Mouse (Mus musculus) layer of hippocampus, postnatal 10 days (tissue): ENCODE data around the gene Wdr54. TPM values are rescaled to one million over a fixed set of nuclear protein-coding genes. Genes with fewer than 3 reads are reported as not detected.

Experiments used
- DNase-seq, 2 experiments: peaks; one replicate each; pipeline ENCODE4 v3.0.0; 2021; ENCODE audit warnings: low spot score in 2 of 2
- total RNA-seq, 2 experiments: library from RNA; stranded (reverse); gene quantifications; 2 replicates each; pipeline ENCODE4 v1.2.3; 2021

The Wdr54 gene
- total RNA-seq, 2 experiments from 2014 or later, result 21.5 to 28.1 TPM

GRCm38 (mm10) chr6:83131469-83132034, 24.6 kb downstream of the Wdr54 start:
- peak in 1 of 2 experiments; percentile 8 for DNase-seq

DNA sequence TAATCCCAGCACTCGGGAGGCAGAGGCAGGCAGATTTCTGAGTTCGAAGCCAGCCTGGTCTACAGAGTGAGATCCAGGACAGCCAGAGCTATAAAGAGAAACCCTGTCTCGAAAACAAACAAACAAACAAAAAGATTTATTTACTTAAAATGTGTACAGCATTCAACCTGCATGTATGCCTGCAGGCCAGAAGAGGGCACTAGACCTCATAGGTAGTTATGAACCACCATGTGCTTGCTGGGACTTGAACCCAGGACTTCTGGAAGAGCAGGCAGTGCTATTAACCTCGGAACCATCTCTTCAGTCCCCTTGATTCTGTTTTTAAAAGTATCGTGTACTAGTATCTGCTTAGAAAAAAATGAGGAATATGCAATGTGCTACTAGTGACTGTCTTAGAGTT, 28.8 kb downstream of the Wdr54 start:
- DNase-seq, result no peak

- no peak for DNase-seq
These were observed 30.9 kb downstream of the Wdr54 start, which contains the start of gene Ino80b for GRCm38 (mm10) chr6:83125331-83125730. TSS of gene Ino80b (minus strand) at chr6:83125431.

GRCm38 (mm10) chr6:83124851-83125312, 31.3 kb downstream of the Wdr54 start:
- peak; percentile 88 to 91 for DNase-seq

- DNase-seq, result no peak
These were observed 33.2 kb downstream of the Wdr54 start for GRCm38 (mm10) chr6:83122961-83123360.

GRCm38 (mm10) chr6:83121863-83122710, 34.1 kb downstream of the Wdr54 start:
- no peak for DNase-seq

DNA sequence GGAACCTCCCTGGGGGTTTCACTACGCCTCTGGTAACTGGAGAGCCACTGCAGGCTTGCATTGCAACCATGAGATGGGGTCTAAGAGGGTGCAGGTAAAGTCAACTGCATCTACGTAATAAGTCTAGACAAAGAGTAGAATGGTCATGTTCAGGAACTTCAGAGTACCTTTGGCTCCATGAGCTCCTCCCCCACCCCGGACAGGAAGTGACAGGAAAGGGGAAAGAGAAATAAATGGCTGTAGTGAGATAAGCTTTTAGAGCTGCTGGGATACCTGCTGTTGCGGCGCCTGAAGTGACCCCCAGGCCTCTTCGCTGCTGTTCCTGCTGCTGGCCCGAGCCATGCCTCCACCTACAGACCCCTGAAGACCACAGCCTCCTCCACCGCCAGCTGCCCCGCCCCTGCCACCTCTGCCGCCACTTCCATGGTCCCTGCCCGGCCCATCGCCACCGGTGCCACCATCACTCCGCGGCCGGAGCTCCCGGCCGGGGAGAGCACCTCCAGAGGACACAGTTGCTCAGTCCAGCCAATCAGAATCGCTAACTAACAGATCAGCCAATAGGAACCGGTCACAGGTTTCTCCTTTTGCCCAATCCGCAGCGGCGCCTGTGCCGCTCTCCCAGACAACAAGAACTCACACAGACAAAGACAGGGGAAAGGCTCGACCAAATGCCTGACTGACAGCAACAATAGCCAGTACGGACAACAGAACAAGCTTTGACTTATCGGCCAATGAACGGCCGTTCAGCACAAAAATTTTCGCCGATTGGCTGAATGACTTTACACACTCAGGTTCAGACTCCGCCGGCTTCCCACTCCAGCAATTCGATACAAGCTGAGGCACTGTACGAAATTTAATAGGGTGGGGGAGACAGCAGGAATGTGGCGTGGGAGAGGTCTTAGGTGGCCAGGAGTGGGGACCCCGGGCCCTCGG, 35.0 kb downstream of the Wdr54 start, which contains the start of gene Wbp1:
TSS of gene Wbp1 (minus strand) at position 630 of the 933 bp plus-strand sequence.
- DNase-seq, result peak; percentile 90 to 92

DNA sequence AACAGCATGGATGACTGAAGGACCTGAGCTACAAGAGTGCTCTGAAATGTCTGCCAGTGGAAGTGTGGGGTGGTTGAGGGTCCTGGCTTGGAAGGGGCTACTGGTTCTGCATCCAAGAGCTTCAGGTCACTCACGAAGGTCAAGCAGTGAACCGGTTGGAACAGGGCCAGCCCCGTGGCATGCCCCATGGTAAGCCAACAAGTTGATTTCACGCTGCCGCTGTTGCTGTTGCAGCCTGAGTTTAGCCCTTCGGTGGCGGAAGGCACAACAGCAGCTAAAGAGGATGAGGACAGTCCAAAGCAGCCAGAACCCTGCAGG, 36.5 kb downstream of the Wdr54 start:
- DNase-seq, result no peak

DNA sequence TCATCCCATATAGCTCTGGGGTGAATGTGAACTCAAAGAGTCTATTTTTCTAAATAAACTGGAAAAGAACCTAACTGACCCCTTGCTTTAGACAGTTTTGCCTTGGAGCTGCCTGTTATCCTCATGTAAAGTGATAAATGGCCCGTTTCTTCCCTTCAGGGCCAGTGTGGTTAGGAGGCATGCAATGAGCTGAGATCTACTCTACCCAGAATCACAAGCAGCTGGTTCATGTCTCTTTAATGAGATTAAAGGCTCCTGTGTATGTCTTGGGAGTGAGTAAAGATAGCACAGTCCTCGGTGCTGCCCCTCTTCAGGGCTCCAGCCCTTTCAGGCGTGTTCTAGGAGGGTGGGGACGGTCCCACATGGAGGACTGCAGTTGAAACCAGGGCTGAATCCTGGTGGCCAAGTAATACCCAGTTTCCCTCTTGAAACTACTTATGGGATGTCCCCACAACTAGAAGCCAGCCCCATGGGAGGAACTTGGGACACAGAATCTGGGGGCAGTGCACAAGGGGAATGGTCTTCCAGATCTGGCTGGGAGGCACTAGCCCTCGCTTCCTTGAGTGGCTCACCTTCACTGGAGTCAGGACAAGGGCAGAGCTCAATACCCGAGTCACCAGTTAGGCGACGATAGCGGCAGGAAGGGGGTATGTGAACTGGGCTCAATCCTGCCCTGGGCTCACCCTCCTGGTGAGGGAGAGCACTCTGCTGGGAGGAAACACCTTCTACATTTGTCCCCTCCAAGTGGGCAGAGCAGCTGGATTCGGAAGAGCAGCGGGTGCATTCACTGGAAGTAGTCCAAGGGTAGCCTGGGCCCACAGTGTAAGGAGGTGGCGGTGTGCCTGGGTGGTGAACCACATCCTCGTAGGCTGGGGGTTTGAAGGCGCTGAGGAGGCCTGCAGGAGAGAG, 37.1 kb downstream of the Wdr54 start:
- DNase-seq, result no peak

DNA sequence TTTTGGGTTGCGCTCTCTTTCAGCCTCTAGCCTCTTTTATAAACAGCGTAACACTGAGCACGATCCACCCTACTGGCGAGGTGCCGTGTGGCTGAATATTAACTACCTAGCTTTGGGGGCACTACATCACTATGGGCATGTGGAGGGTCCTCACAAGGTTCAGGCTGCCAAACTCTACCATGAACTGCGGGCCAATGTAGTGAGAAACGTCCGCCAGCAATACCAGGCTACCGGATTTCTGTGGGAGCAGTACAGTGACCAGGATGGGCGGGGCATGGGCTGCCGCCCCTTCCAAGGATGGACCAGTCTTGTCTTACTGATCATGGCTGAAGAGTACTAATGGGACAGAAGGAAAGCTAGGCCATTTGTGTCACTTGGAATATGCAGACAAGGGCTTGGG, 37.8 kb downstream of the Wdr54 start:
- no peak for DNase-seq

DNA sequence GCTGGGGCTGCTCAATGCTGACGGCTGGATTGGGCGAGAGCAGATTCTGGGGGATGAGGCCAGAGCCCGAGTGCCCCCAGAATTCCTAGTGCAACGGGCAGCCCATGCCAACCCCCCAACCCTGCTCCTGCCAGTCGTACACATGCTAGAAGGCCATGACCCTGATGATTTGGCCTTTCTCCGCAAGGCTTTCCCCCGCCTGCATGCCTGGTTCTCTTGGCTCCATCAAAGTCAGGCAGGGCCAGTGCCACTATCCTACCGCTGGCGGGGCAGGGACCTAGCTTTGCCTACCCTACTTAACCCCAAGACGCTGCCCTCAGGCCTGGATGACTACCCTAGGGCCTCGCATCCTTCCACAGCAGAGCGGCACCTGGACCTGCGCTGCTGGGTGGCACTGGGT, 38.6 kb downstream of the Wdr54 start:
- DNase-seq, result no peak

- DNase-seq, result no peak
These were observed 39.1 kb downstream of the Wdr54 start for GRCm38 (mm10) chr6:83117165-83117438.

GRCm38 (mm10) chr6:83116373-83117164, 39.6 kb downstream of the Wdr54 start:
- no peak for DNase-seq

- no peak for DNase-seq
These were observed 40.4 kb downstream of the Wdr54 start for GRCm38 (mm10) chr6:83115682-83116372.

DNA sequence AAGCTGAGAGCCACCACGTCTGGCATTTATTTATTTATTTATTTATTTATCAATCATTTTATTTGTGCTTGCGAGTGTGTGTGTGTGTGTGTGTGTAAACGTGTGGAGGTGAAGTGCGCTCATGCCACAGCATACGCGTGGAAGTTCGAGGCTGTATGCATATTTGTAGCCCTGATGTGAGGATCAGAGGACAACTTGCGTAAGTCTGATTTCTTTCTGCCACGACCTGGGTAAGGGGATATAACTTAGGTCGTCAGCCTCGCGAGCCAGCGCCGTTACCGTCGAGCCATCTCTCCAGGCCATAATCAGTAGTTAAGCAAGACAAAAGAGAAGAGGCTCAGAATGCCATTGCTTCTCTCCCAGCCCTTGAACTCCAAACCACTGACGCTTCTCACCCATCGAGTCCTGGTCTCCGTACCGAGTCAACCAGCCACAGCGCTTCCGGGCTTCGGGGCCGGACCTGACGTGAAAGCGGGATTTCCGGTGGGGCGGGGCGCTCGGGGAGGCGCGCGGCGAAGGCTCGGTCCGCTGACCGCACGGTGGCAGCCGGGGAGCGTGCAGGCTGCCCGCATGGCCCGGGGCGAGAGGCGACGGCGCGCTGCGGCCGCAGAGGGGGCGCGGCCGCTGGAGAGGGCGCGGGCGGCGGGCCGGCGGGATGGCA, 41.1 kb downstream of the Wdr54 start, which contains the start of gene Mogs:
TSS of gene Mogs (plus strand) at position 486 of the 661 bp plus-strand sequence.
- peak; percentile 91 to 94 for DNase-seq

DNA sequence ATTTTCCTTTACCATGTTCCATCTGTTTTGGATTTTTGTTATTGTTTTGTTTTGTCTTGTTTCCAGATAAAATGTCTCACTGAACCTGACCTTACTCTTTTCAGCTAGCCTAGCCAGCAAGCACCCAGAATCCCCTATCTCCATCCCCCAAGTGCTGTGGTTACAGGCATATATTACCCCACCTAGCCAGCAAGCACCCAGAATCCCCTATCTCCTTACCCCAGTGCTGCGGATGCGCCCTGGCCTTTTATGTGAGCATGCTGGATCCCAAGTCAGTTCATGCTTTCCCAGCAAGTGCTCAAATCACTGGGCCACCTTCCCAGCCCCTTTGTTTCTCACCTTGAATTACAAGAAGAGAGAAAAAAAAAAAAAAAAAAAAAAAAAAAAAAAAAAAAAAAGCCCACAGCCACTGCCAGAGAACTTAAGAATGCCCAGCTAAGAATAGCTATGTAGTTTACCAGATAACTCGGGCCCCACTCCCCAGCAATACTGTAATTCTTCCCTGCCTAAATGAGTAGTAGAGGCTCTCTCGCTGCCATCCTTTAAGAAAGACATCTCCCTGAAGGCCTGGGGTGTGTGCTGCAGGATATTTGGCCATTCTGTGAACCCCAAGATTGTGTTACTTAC, 44.6 kb downstream of the Wdr54 start:
- no peak for DNase-seq

- DNase-seq, result peak; percentile 82 to 84
These were observed 47.2 kb downstream of the Wdr54 start, which contains the start of gene Mrpl53 for GRCm38 (mm10) chr6:83108762-83109668. TSS of gene Mrpl53 (plus strand) at chr6:83109040.
